Mouse (Mus musculus): ENCODE measurements around the gene Itgb1. TPM values are rescaled to one million over a fixed set of nuclear protein-coding genes. Genes with fewer than 3 reads are reported as not detected.

Itgb1 gene
- polyA plus RNA-seq, 1 experiment from 2014 or later, result 64.8 TPM

GRCm38 (mm10) chr8:128680548-128681325, 4.7 kb upstream of the Itgb1 start:
- Histone ChIP-seq H3K36me3 (replicated peaks; ENCODE audit: insufficient read depth, low read length) (no peaks in the 10 kb centered on the region), H3K4me3 (ENCODE audit: low read depth, low read length) (no peak overlapping the region), H3K9ac (replicated peaks) (no peak overlapping the region), H3K27ac (ENCODE audit: low read depth) (peak overlapping the region; percentile 13; the same call in 1 of the 2 replicates), H3K4me1 (ENCODE audit: insufficient read depth) (no peaks in the 10 kb centered on the region; the same call in 1 of the 2 replicates), H3K4me2 (ENCODE audit: low read depth, low read length) (no peak overlapping the region), H3K27me3 (ENCODE audit: insufficient read depth, low read length) (no peaks in the 10 kb centered on the region), H3K9me3 (ENCODE audit: low read length) (no peaks in the 10 kb centered on the region)
- DNase-seq, result no peak
- 59% methylated on average over 2 of the region's 2 CpGs for WGBS (ENCODE audit: insufficient replicate concordance)
- ATAC-seq, result no peak
- no peak for TF ChIP-seq EP300 (IDR thresholded peaks at IDR 0.05; ENCODE audit: low read depth)
- TF ChIP-seq CTCF (IDR thresholded peaks at IDR 0.05; ENCODE audit: low read depth), result no peak

DNA sequence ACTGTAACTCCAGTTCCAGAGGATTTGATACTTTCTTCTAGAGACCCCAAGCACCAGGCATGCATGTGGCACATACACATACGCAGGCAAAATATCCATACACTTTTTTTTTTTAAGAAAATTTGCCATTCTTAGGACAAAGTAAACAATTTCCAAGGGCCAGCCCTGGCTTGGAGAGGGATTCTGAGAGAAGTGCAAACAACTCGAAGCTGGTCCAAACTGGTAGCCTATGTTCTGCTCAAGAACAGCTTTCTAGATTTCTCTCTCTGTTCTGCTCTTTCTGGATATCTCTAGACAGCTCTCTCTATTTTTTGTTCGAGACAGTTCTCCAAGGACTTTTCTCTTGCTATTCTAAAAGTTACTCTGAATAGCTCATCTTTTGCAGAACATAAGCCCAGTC, 3.5 kb upstream of the Itgb1 start:
- H3K9me3 ChIP-seq (ENCODE audit: low read length), result no peaks in the 10 kb centered on the region
- DNase-seq (no peak), ATAC-seq (no peak)
- H3K36me3 ChIP-seq (replicated peaks; ENCODE audit: insufficient read depth, low read length), result no peaks in the 10 kb centered on the region
- H3K4me3 ChIP-seq (ENCODE audit: low read depth, low read length), result no peak overlapping the region
- no peak overlapping the region for H3K9ac ChIP-seq (replicated peaks)
- H3K27me3 ChIP-seq (ENCODE audit: insufficient read depth, low read length), result no peaks in the 10 kb centered on the region
- H3K4me1 ChIP-seq (ENCODE audit: insufficient read depth), result no peaks in the 10 kb centered on the region; the same call in 1 of the 2 replicates
- H3K27ac ChIP-seq (ENCODE audit: low read depth), result no peak overlapping the region
- no peak for TF ChIP-seq CTCF (IDR thresholded peaks at IDR 0.05; ENCODE audit: low read depth)
- TF ChIP-seq EP300 (IDR thresholded peaks at IDR 0.05; ENCODE audit: low read depth), result no peak
- 78% methylated on average over 3 of the region's 3 CpGs for WGBS (ENCODE audit: insufficient replicate concordance)
- no peak overlapping the region for H3K4me2 ChIP-seq (ENCODE audit: low read depth, low read length)

GRCm38 (mm10) chr8:128684609-128685506, 596 bp upstream of the Itgb1 start:
- peak overlapping the region; percentile 98 for H3K9ac ChIP-seq (replicated peaks)
- 9% methylated on average over 25 of the region's 25 CpGs for WGBS (ENCODE audit: insufficient replicate concordance)
- peaks cover 6% of the 10 kb centered on the region for H3K4me1 ChIP-seq (ENCODE audit: insufficient read depth)
- no peaks in the 10 kb centered on the region for H3K9me3 ChIP-seq (ENCODE audit: low read length)
- peak overlapping the region; percentile 99 for H3K27ac ChIP-seq (ENCODE audit: low read depth)
- DNase-seq (no peak), ATAC-seq (peak; percentile 69)
- H3K4me3 ChIP-seq (ENCODE audit: low read depth, low read length), result peak overlapping the region; percentile 98
- H3K4me2 ChIP-seq (ENCODE audit: low read depth, low read length), result peak overlapping the region; percentile 88
- H3K36me3 ChIP-seq (replicated peaks; ENCODE audit: insufficient read depth, low read length), result no peaks in the 10 kb centered on the region
- H3K27me3 ChIP-seq (ENCODE audit: insufficient read depth, low read length), result no peaks in the 10 kb centered on the region
- TF ChIP-seq CTCF (IDR thresholded peaks at IDR 0.05; ENCODE audit: low read depth) (0 out of 2 replicates have a peak, but pooled peaks have one; percentile 11), EP300 (IDR thresholded peaks at IDR 0.05; ENCODE audit: low read depth) (no peak; the same call in 1 of the 2 replicates)

DNA sequence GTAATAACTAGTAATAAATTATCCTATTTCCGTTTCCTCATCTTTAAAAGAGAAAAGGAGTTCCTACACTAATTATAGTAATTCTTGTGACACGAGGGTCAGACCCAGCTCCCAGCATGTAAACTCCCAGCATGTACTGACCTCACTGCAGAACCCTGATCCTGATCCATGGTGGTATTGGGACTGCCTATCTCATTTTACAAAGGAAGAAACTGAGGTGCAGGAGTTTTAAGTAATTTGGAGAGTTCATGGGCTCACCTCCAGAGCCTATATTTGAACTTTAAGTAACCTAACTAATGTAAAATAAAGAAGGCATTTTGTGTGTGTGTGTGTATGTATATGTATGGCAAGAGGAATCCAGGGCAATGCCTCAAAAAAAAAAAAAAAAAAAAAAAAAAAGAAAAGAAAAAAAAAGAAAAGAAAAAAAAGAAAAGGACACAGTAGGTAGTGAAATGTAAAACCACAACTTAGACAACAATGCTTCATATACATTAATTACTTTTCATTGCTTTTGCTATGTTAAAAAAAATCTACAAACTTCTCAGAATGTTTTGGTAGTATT, 1.1 kb downstream of the Itgb1 start:
- H3K4me3 ChIP-seq (ENCODE audit: low read depth, low read length), result peak overlapping the region; percentile 98
- no peaks in the 10 kb centered on the region for H3K27me3 ChIP-seq (ENCODE audit: insufficient read depth, low read length)
- H3K36me3 ChIP-seq (replicated peaks; ENCODE audit: insufficient read depth, low read length), result no peaks in the 10 kb centered on the region
- H3K9ac ChIP-seq (replicated peaks), result peak overlapping the region; percentile 98
- 0% methylated on average over 2 of the region's 2 CpGs for WGBS (ENCODE audit: insufficient replicate concordance)
- DNase-seq, result no peak
- H3K4me1 ChIP-seq (ENCODE audit: insufficient read depth), result peaks cover 13% of the 10 kb centered on the region
- TF ChIP-seq CTCF (IDR thresholded peaks at IDR 0.05; ENCODE audit: low read depth) (no peak), EP300 (IDR thresholded peaks at IDR 0.05; ENCODE audit: low read depth) (no peak)
- no peaks in the 10 kb centered on the region for H3K9me3 ChIP-seq (ENCODE audit: low read length)
- no peak for ATAC-seq
- peak overlapping the region; percentile 88 for H3K4me2 ChIP-seq (ENCODE audit: low read depth, low read length)
- H3K27ac ChIP-seq (ENCODE audit: low read depth), result peak overlapping the region; percentile 99

DNA sequence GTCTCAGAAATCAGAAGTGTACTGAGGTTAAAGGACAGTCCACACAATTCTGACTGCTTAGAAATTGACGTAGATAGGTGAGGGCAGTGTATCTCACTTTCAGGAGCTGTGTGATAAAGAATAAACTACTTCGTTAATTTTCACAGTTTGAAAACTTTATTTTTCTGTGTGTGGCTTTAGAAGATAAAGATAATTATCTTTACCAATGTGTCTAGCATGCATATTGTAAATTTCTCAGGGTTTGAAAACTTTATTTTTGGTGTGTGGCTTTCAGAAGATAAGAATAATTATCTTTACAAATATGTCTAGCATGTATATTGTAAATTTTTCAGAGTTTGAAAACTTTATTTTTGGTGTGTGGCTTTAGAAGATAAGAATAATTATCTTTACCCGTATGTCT, 3.2 kb downstream of the Itgb1 start:
- Histone ChIP-seq H3K4me1 (ENCODE audit: insufficient read depth) (peaks cover 16% of the 10 kb centered on the region), H3K9ac (replicated peaks) (no peak overlapping the region)
- DNase-seq, result no peak

More for the DNA sequence above, 3.2 kb downstream of the Itgb1 start:
- H3K36me3 ChIP-seq (replicated peaks; ENCODE audit: insufficient read depth, low read length), result no peaks in the 10 kb centered on the region
- H3K27me3 ChIP-seq (ENCODE audit: insufficient read depth, low read length), result no peaks in the 10 kb centered on the region
- WGBS (ENCODE audit: insufficient replicate concordance), result 34% methylated on average over 3 of the region's 3 CpGs
- ATAC-seq, result no peak
- H3K27ac ChIP-seq (ENCODE audit: low read depth), result no peak overlapping the region
- H3K4me2 ChIP-seq (ENCODE audit: low read depth, low read length), result peak overlapping the region; percentile 88
- 0 out of 2 replicates have a peak overlapping the region, but pooled peaks have one; percentile 21 for H3K4me3 ChIP-seq (ENCODE audit: low read depth, low read length)
- TF ChIP-seq EP300 (IDR thresholded peaks at IDR 0.05; ENCODE audit: low read depth), result peak; percentile 98
- no peak for TF ChIP-seq CTCF (IDR thresholded peaks at IDR 0.05; ENCODE audit: low read depth)
- H3K9me3 ChIP-seq (ENCODE audit: low read length), result no peaks in the 10 kb centered on the region

Data from liver, postnatal 0 days (tissue).